Mouse (Mus musculus) cerebellum, adult 2 months (tissue): Measurements from ENCODE around the gene Mcpt8. TPM values are rescaled to one million over a fixed set of nuclear protein-coding genes. Genes with fewer than 3 reads are reported as not detected.
"Not testable (repeated sequence)": the region's sequence is repeated elsewhere in the genome, so short reads cannot be mapped to it uniquely, and the experiment has no call there.

ENCODE experiments used
- DNase-seq, 2 experiments: peaks; one replicate each; pipeline ENCODE4 v3.0.0; 2021
- H3K27ac ChIP-seq: fragments of 200-500 bp; 2 replicates; pipeline ENCODE4 v1.5.1; 2012; ENCODE audit warnings: low read length, control low read depth, inconsistent platforms; ENCODE audit not compliant: insufficient read depth
- H3K27me3 ChIP-seq: fragments of 200-500 bp; 2 replicates; pipeline ENCODE4 v1.6.1; 2012; ENCODE audit warnings: inconsistent platforms, mild to moderate bottlenecking, low read length, moderate library complexity; ENCODE audit not compliant: control insufficient read depth, insufficient read depth
- H3K4me1 ChIP-seq: fragments of 200-500 bp; 2 replicates; pipeline ENCODE4 v1.6.1; 2011; ENCODE audit warnings: low read length; ENCODE audit not compliant: control insufficient read depth, insufficient read depth
- H3K4me3 ChIP-seq: fragments of 200-500 bp; replicated peaks from 2 replicates; pipeline ENCODE3; 2011; ENCODE audit warnings: mild to moderate bottlenecking, low read depth, low read length, control low read depth; ENCODE audit not compliant: insufficient read depth
- CTCF ChIP-seq: fragments of 200-500 bp; IDR thresholded peaks from 2 replicates; pipeline ENCODE4 v1.5.1; 2011; ENCODE audit warnings: low read depth, mild to moderate bottlenecking, control low read depth, low read length, moderate library complexity, borderline replicate concordance; ENCODE audit not compliant: insufficient read depth
- POLR2A ChIP-seq: fragments of 200-500 bp; IDR thresholded peaks from 2 replicates; pipeline ENCODE4 v1.6.1; 2011; ENCODE audit warnings: low read length, control low read depth, borderline replicate concordance; ENCODE audit not compliant: insufficient read depth
- WGBS: fragments of 180-500 bp; shearing (Covaris S2); methylation state at CpG from one replicate; pipeline ENCODE4 v1.1.7; 2018; 5-methylcytosine and 5-hydroxymethylcytosine counted together
- polyA plus RNA-seq: library from polyadenylated mRNA; depleted of rRNA; stranded (reverse); fragments of >200 nt; gene quantifications from 2 replicates; pipeline ENCODE4 v1.2.3, GENCODE M21; 2012

Mcpt8 gene
- polyA plus RNA-seq, 1 experiment: not detected

DNA sequence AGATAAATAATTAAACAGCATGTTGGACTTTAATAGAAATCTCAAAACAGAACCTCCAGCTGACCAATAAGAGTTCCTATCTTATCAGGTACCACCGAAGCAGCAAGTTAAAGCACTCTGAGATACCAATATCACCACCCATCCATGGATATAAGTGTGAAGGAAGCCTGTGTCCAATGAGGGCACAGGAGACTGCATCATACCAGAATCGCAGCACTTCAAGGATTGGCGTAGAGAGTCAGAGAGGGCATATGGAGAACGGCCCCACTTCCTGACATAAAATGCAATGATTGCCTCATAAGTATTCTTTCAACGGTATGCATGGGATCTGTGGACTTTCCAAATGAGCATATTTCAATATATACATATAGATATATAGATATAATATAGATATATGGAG lies 19.9 kb upstream of the Mcpt8 start:
- Histone ChIP-seq H3K27me3 (no peaks in the 10 kb centered on the region; the same call in 1 of the 2 replicates), H3K4me1 (no peaks in the 10 kb centered on the region), H3K4me3 (no peak overlapping the region), H3K27ac (no peak overlapping the region)
- no peak for DNase-seq
- no peak for TF ChIP-seq CTCF
- no peak for TF ChIP-seq POLR2A
- 92% methylated on average over 5 of the region's 5 CpGs for WGBS

DNA sequence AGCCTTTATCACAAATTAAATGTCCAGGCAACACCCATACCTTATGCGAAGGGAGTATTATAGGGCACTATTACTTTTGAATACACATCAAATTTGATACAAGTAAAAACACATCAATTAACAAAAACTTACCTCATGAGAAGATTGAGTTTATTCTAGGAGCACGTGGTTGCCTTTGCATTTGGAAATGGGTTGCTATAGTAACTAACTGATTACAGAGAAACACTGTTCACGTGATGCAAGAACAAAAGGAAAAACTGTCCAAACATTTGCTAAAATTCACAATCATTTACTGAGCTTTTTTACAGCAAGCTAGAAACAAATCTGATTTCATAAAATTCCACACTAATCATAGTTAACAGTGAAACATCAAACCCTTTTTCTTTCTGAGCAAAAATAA lies 18.4 kb upstream of the Mcpt8 start:
- no peak overlapping the region for H3K4me3 ChIP-seq
- WGBS: 81% methylated on average over 3 of the region's 3 CpGs
- DNase-seq: no peak
- H3K4me1 ChIP-seq: no peaks in the 10 kb centered on the region
- TF ChIP-seq CTCF (no peak), POLR2A (no peak)
- no peak overlapping the region for H3K27ac ChIP-seq
- H3K27me3 ChIP-seq: no peaks in the 10 kb centered on the region

DNA sequence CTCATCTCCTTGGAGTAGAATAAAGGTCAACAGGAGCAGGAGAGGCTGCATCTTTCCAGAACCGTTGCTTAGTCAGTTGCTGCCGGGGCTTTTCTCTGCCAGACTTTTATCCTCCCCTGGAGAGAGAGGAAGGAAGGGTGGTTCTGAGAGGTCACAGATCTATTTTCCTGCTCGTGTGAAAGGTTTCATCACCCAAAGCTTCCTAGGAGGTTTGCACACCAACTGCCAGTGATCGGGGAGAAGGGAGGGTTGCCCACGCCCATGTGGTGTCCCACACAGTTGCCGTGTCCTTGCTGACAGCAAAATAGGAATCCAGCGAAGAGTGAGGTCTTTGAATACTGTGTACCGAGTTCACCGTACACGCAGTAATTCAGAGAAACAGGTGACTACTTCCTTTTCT lies 17.3 kb upstream of the Mcpt8 start, which contains the start of gene Ctsg:
Ctsg (minus strand) TSS at position 189 of the 400 bp plus-strand sequence.
- Histone ChIP-seq H3K4me1 (no peaks in the 10 kb centered on the region), H3K27ac (no peak within 1 kb of the TSS), H3K4me3 (no peak within 1 kb of the TSS), H3K27me3 (no peaks in the 10 kb centered on the region)
- TF ChIP-seq POLR2A (no peak), CTCF (no peak)
- WGBS: 72% methylated on average over 10 of the region's 10 CpGs
- DNase-seq: no peak

DNA sequence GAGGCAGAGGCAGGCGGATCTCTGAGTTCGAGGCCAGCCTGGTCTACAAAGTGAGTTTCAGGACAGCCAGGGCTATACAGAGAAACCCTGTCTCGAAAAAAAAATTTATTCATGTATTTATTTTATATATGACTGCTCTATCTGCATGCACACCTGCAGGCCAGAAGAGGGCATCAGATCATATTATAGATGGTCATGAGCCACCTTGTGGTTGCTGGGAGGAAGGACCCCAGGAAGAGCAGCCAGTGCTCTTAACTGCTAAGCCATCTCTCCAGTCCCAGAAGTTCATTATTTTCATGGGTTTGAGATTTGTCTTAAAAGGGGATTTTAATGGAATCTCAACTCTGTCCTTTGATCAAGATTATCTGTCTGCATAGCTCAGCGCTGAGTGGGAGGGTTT lies 13.9 kb upstream of the Mcpt8 start:
- no peak overlapping the region for H3K27ac ChIP-seq
- TF ChIP-seq CTCF: peak; percentile 18; the same call in 1 of the 2 replicates
- TF ChIP-seq POLR2A: no peak
- H3K27me3 ChIP-seq: no peaks in the 10 kb centered on the region
- DNase-seq: no peak
- H3K4me1 ChIP-seq: no peaks in the 10 kb centered on the region
- 81% methylated on average over 4 of the region's 4 CpGs for WGBS
- H3K4me3 ChIP-seq: no peak overlapping the region

DNA sequence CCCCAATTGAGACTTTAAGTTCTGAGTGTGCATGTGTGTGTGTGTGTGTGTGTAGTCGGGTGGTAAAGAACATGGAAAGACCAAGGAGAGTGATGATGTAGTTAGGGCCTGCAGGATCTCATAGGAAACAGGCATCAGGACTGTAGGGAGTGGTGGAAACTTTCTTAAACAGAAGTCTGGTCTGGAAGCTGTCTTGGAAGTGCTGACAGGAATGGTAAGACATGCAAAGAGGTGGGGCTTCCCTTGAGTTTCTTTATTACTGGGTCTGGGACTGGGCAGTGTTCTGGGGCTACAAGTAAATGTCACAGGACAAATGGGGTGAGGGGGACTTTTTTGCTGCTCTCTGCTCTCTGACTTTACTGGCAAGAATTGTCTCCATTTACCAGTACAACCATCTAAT lies 12.5 kb upstream of the Mcpt8 start:
- TF ChIP-seq POLR2A (no peak), CTCF (no peak)
- Histone ChIP-seq H3K27me3 (no peaks in the 10 kb centered on the region), H3K4me1 (no peaks in the 10 kb centered on the region), H3K27ac (no peak overlapping the region), H3K4me3 (no peak overlapping the region)
- no peak for DNase-seq
- WGBS: 89% methylated on average over 1 of the region's 1 CpGs

DNA sequence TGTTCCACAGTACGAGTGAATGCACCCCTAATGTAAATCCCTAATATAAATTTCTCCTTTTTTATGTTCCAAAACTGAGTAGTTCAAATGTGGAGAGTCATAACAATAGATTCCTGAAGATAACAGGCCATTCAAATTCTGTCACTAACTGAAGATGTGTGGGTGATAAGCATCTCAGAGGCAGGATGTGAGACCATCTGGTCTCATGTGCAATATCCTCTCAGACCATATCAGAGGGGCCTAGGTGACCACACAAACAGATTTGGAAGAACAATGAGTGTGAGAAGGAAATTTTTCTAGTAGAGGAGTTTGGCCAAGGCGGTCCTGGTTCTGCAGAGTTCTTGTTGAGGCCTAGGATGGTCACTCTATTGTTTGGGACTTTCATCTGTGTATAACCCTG lies 8.3 kb upstream of the Mcpt8 start:
- Histone ChIP-seq H3K4me1 (no peaks in the 10 kb centered on the region), H3K27ac (no peak overlapping the region), H3K27me3 (no peaks in the 10 kb centered on the region), H3K4me3 (no peak overlapping the region)
- WGBS: 78% methylated on average over 2 of the region's 2 CpGs
- TF ChIP-seq CTCF (no peak), POLR2A (no peak)
- no peak for DNase-seq

DNA sequence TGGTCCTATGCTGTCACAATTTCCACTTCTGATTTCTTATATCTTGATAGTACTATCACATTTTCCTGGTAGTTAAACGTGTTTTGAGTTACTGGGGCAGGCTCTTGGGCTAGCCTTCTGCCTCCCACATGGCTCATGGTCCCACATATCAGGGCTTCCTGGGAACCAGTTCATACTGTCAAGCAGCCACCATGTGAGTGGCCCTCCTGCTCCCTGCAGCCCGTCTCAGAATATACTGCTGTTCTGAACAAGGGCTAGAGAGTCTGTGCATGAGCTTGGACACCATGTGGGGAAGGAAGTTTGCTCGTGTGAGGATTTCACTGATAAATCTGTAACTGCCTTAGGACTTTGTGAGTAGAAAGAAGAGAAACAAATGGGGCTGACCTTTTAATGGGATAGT lies 1.6 kb upstream of the Mcpt8 start:
- H3K27me3 ChIP-seq: no peaks in the 10 kb centered on the region; the same call in 1 of the 2 replicates
- TF ChIP-seq CTCF: no peak
- TF ChIP-seq POLR2A: no peak
- DNase-seq: no peak
- WGBS: 85% methylated on average over 3 of the region's 3 CpGs
- no peak overlapping the region for H3K27ac ChIP-seq
- H3K4me1 ChIP-seq: no peaks in the 10 kb centered on the region
- no peak overlapping the region for H3K4me3 ChIP-seq

DNA sequence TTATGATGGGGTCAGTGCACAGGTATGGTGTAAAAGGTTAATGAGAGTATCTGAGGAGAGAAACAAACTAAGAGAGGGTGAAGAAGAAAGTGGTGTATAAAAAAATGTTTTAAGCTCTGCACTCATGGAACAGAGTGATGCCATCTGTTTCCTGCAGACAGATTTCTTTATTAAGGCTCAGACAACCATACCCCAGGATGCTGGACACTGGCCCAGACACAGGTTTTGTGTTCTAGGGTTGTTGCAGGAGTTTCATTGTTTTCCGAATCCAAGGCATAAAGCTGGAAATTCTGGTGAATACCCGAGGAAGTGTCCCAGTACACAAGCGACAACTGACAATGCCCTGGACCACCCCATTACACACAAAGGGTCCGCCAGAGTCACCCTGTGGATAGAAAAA lies 3.1 kb downstream of the Mcpt8 start:
- H3K4me3 ChIP-seq: no peak overlapping the region
- H3K27ac ChIP-seq: no peak overlapping the region
- peaks cover 4% of the 10 kb centered on the region; the same call in 1 of the 2 replicates for H3K4me1 ChIP-seq
- no peaks in the 10 kb centered on the region; the same call in 1 of the 2 replicates for H3K27me3 ChIP-seq
- DNase-seq: peak; percentile 52 to 64
- 33% methylated on average over 4 of the region's 4 CpGs for WGBS
- TF ChIP-seq CTCF (no peak), POLR2A (no peak)

DNA sequence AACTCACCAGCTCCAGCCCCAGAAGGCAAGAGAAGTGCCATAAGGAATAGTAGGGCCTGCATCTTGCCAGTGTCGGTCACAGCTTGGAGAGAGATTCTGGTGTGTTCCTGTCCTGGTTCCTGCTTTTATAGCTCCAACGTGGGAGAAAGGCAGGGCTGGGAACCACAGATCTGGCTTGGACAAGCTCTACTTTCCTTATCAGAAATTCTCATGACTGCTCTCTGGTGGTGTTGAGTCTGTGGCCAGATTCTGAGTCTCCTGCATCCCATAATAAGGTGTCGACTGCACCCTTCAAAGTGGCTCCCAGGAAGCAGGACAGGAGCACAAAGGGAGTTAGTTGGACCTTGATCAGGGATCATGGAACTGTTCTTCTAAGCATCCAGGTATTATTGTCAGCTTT lies 22.9 kb downstream of the Mcpt8 start, which contains the start of gene Mcpt4:
Mcpt4 (minus strand) TSS at position 101 of the 400 bp plus-strand sequence.
- H3K27ac ChIP-seq, H3K4me1 ChIP-seq, H3K27me3 ChIP-seq, DNase-seq, H3K4me3 ChIP-seq: not testable (repeated sequence)
- 79% methylated on average over 3 of the region's 3 CpGs for WGBS
